ENCODE assay signal across 20 mouse cellular contexts in genomic region chr4:53340021-53340667, GRCm38 (mm10).
DNase-seq lines count a peak whose midpoint lies in the region; ATAC-seq and TF ChIP-seq lines count a peak whose summit lies in the region.
"Had no signal": no experiment of that assay in that cellular context is flagged by ENCODE, and none has a peak within 500 bp of the region (broad histone marks: within the 10 kb centered on the region; RNA-seq: fewer than 3 reads in every experiment).

No protein-coding gene starts in this region.

- peaks cover 8% of the 10 kb centered on the region for H3K4me1 ChIP-seq in heart, postnatal 0 days (ENCODE audit: control insufficient read depth, insufficient read depth)
- H3K4me1 ChIP-seq in lung, embryonic 15.5 days, result peaks cover 16% of the 10 kb centered on the region
- H3K4me1 ChIP-seq: embryonic facial prominence, embryonic 12.5 days; forebrain, embryonic 13.5 days; liver, embryonic 13.5 days had no signal

- H3K27ac ChIP-seq in heart, postnatal 0 days (ENCODE audit: low read depth), result 0 out of 2 replicates have a peak overlapping the region, but pooled peaks have one; percentile 22
- H3K27ac ChIP-seq in lung, embryonic 15.5 days, result 0 out of 2 replicates have a peak overlapping the region, but pooled peaks have one; percentile 14
- H3K27ac ChIP-seq: embryonic facial prominence, embryonic 12.5 days; forebrain, embryonic 13.5 days; hindbrain, embryonic 12.5 days; kidney, embryonic 15.5 days; limb, embryonic 13.5 days; liver, embryonic 13.5 days had no signal

- H3K9me3 ChIP-seq in heart, postnatal 0 days (replicated peaks; ENCODE audit: control insufficient read depth, low read length), result 0 out of 2 replicates have a peak, but pooled peaks cover 6% of the 10 kb centered on the region
- no peaks in the 10 kb centered on the region for H3K9me3 ChIP-seq in lung, embryonic 15.5 days
- H3K9me3 ChIP-seq: kidney, embryonic 15.5 days; liver, embryonic 13.5 days had no signal

- ATAC-seq in heart, postnatal 0 days (ENCODE audit: insufficient read depth, low read depth), result no peak; the same call in 1 of the 2 replicates
- peak; percentile 67; the same call in 1 of the 2 replicates for ATAC-seq in lung, embryonic 15.5 days (ENCODE audit: borderline replicate concordance, extremely low read depth, low FRiP score, low TSS enrichment)
- ATAC-seq: forebrain, embryonic 13.5 days; intestine, embryonic 16.5 days had no signal

- H3K4me3 ChIP-seq in heart, postnatal 0 days (ENCODE audit: low read depth, low read length), result no peak overlapping the region
- H3K4me3 ChIP-seq in lung, embryonic 15.5 days, result no peak overlapping the region
- H3K4me3 ChIP-seq: embryonic facial prominence, embryonic 12.5 days; erythroblast, embryonic 14.5 days; forebrain, embryonic 13.5 days; heart, embryonic 13.5 days; hindbrain, embryonic 12.5 days; kidney, embryonic 15.5 days; limb, embryonic 13.5 days; liver, embryonic 13.5 days; midbrain, embryonic 10.5 days had no signal

- intact Hi-C loops in heart, postnatal 25 days (cut with DNase I), result loop anchor here (5.0 kb wide), 1 partner anchor 78 kb away; no protein-coding TSS in a partner anchor

- TF ChIP-seq EP300 in heart, postnatal 0 days (IDR thresholded peaks at IDR 0.05; ENCODE audit: low read depth), result no peak

- no peak overlapping the region for H3K9ac ChIP-seq in heart, postnatal 0 days (replicated peaks; ENCODE audit: low read depth, low read length)
- no peak overlapping the region for H3K9ac ChIP-seq in lung, embryonic 15.5 days
- H3K9ac ChIP-seq: embryonic facial prominence, embryonic 12.5 days; forebrain, embryonic 13.5 days; heart, embryonic 13.5 days; hindbrain, embryonic 12.5 days; kidney, embryonic 15.5 days; limb, embryonic 13.5 days; liver, embryonic 13.5 days had no signal

- peak; percentile 45 for DNase-seq in adrenal gland, postnatal 10 days
- no peak for DNase-seq in adrenal gland, adult 2 months
- no peak for DNase-seq in heart, postnatal 0 days (ENCODE audit: low spot score)
- DNase-seq in heart, postnatal 25 days (ENCODE audit: low spot score), result no peak
- no peak for DNase-seq in lung, postnatal 36 days
- DNase-seq in ES-CJ7 (ENCODE audit: low read depth, low spot score), result peak; percentile 77
- no peak for DNase-seq in T-cell, adult 2 months (ENCODE audit: low spot score)
- DNase-seq: cerebellum, adult 9-10 months; liver, embryonic 13.5 days; thymus, postnatal 36 days had no signal

- TF ChIP-seq CTCF in heart, postnatal 0 days (IDR thresholded peaks at IDR 0.05; ENCODE audit: low read depth), result no peak

- no peaks in the 10 kb centered on the region for H3K27me3 ChIP-seq in heart, postnatal 0 days (ENCODE audit: control insufficient read depth, insufficient read depth, low read length)
- H3K27me3 ChIP-seq in lung, embryonic 15.5 days, result no peaks in the 10 kb centered on the region; the same call in 1 of the 2 replicates
- H3K27me3 ChIP-seq: embryonic facial prominence, embryonic 12.5 days; forebrain, embryonic 13.5 days; heart, embryonic 13.5 days; hindbrain, embryonic 12.5 days; kidney, embryonic 15.5 days; limb, embryonic 13.5 days; liver, embryonic 13.5 days had no signal

- no peak overlapping the region for H3K4me2 ChIP-seq in heart, postnatal 0 days (ENCODE audit: low read depth, low read length)
- no peak overlapping the region for H3K4me2 ChIP-seq in lung, embryonic 15.5 days
- H3K4me2 ChIP-seq: embryonic facial prominence, embryonic 12.5 days; forebrain, embryonic 13.5 days; heart, embryonic 13.5 days; hindbrain, embryonic 12.5 days; kidney, embryonic 15.5 days; limb, embryonic 13.5 days; liver, embryonic 13.5 days had no signal

- WGBS in heart, postnatal 0 days, result 86% methylated on average over 13 of the region's 14 CpGs
- 49% methylated on average over 13 of the region's 14 CpGs for WGBS in lung, embryonic 15.5 days

- no peaks in the 10 kb centered on the region for H3K36me3 ChIP-seq in heart, postnatal 0 days (replicated peaks; ENCODE audit: control insufficient read depth, insufficient read depth, low read length)
- H3K36me3 ChIP-seq in lung, embryonic 15.5 days, result no peaks in the 10 kb centered on the region
- H3K36me3 ChIP-seq: embryonic facial prominence, embryonic 12.5 days; heart, embryonic 13.5 days; hindbrain, embryonic 12.5 days; kidney, embryonic 15.5 days; limb, embryonic 13.5 days; liver, embryonic 13.5 days; midbrain, embryonic 10.5 days had no signal

Comparison
In these comparisons a context has a peak if more than half of its experiments do, and no peak if none do; other contexts are left out.
1. DNase-seq: peak in adrenal gland, postnatal 10 days (single experiment) and ES-CJ7 (single experiment); none in adrenal gland, adult 2 months (single experiment), heart, postnatal 0 days (single experiment), heart, postnatal 25 days (single experiment), lung, postnatal 36 days (single experiment) and T-cell, adult 2 months (single experiment).